Mouse (Mus musculus): ENCODE results near the gene Fev. TPM values are rescaled to one million over a fixed set of nuclear protein-coding genes. Genes with fewer than 3 reads are reported as not detected.

The Fev gene
- total RNA-seq (2023) = not detected in 4 replicates

DNA sequence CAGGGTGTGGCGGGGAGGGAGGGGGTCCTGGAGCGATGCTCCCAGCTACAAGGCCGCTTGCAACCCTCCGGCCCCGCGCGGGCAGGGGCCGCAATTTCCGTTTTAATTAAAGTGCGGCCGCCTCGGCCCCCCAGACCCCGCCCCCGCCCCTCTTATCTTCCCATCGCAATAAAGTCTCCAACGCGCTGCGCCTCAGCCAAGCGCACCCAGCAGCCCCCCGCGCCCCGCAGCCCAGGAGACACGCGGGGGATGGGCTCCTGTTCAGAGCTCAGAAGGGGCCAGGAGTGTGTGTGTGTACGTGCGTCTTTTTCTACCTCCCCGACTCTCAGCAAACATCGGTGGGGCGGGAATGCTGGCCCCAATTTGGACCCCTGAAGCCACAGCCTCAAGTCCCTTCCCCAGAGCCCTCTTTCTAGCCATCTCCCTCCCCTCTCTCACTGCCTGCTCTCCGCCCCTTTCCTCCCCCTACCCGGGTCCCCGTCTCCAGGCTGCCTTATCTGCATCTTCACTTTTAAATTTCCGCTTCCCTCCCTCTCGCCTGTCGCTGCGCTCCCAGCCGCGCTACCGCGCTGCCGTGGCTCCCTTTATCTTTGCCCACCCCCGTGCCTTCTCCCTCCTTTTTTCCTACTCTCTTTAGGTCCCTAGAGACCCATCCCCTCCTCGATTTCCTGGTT is at the start of gene Fev:
Gene Fev (minus strand): TSS at position 51 of the 674 bp plus-strand sequence.

DNA sequence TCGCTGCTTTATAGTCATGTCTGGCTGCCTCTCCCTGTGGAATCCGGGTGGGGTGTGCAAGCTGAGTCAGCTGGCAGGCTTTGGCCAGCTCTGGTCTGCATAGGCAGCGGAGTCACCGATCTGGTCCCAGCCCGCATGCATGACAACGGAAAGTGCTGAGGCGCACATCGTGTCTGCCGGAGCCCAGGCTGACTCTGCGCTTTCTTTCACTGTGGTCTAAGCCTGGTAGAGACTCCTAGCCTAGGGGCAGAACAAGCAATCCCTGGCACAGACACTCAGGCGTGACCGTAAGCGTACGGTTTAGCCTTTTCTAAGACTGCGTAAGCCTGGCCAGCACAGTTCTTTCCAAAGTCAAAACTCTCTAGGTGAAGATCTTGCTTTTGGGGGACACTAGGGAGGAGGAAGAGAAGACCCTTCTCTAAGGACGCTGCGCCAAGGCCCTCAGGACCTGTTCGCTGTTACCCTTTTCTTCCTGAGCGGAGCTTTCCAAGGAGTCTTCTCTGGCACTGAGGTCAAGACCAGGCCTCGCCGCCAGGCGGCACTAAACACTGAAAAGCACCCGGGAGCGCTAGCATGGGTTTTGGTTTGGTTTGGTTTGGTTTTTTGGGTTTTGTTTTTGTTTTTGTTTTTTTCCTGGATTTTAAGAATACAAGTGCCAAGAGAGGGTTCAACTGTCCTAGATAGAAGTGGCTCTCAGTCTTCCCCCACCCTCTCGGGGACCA is 8.1 kb upstream of the Fev start, which contains the start of gene Cryba2:
Gene Cryba2 (minus strand): TSS at position 10 of the 722 bp plus-strand sequence.

GRCm38 (mm10) chr1:74854306-74855056 is 30.7 kb downstream of the Fev start, which contains the start of gene Cdk5r2:
Gene Cdk5r2, plus strand, starts transcription at chr1:74854934.

Other genes with a start within 250 kb of the Fev start
- gene Ttll4, start 223.7 kb downstream of the Fev start, total RNA-seq (2023) = 40.5 to 45.2 TPM (median 43.5 TPM) in 4 replicates
- gene Cyp27a1, start 171.8 kb downstream of the Fev start, total RNA-seq (2023) = 12.4 to 18.7 TPM (median 13.0 TPM) in 4 replicates
- not detected in 4 replicates for gene Prkag3, start 136.2 kb downstream of the Fev start, total RNA-seq (2023)
- not detected in 4 replicates for gene Wnt6, start 113.5 kb downstream of the Fev start, total RNA-seq (2023)
- gene Wnt10a, start 93.9 kb downstream of the Fev start, total RNA-seq (2023) = 1.2 to 3.0 TPM (median 2.0 TPM) in 4 replicates
- not detected in 4 replicates for gene Cdk5r2, start 30.5 kb downstream of the Fev start, total RNA-seq (2023)
- gene Cryba2, start 7.7 kb upstream of the Fev start, total RNA-seq (2023) = not detected in 4 replicates
- not detected in 4 replicates for gene Cfap65, start 50.2 kb upstream of the Fev start, total RNA-seq (2023)
- gene Ihh, start 66.3 kb upstream of the Fev start, total RNA-seq (2023) = 0.32 to 0.88 TPM (median 0.42 TPM) in 4 replicates
- 3.1 to 6.8 TPM (median 4.8 TPM) in 4 replicates for gene Nhej1, start 239.8 kb upstream of the Fev start, total RNA-seq (2023)
- 0.85 to 2.7 TPM (median 1.2 TPM) in 4 replicates for gene Slc23a3, start 248.5 kb upstream of the Fev start, total RNA-seq (2023)

All from B cell, adult 62 days (primary cell).